12 mouse cellular contexts compared by ENCODE assay signal in genomic region chr12:25144591-25145343, GRCm38 (mm10).
"Had no signal": no experiment of that assay in that cellular context is flagged by ENCODE, and none has a peak within 500 bp of the region (broad histone marks: within the 10 kb centered on the region; RNA-seq: fewer than 3 reads in every experiment).

No protein-coding gene starts in this region.

- DNase-seq: kidney, adult 8-10 months; kidney, postnatal 25 days; liver, embryonic 13.5 days; liver, postnatal 0 days; lung, postnatal 14 days; right cerebral cortex, postnatal 25 days had no signal

- H3K9me3 ChIP-seq: liver, embryonic 13.5 days; lung, embryonic 15.5 days; megakaryocyte, embryonic 14.5 days; midbrain, embryonic 15.5 days had no signal

- H3K27ac ChIP-seq: layer of hippocampus, adult 2 months; liver, embryonic 13.5 days; lung, embryonic 15.5 days; macrophage; midbrain, embryonic 15.5 days had no signal

- H3K36me3 ChIP-seq: liver, embryonic 13.5 days; lung, embryonic 15.5 days; midbrain, embryonic 15.5 days had no signal

- H3K9ac ChIP-seq: liver, embryonic 13.5 days; liver, postnatal 0 days; lung, embryonic 15.5 days; midbrain, embryonic 15.5 days had no signal

- H3K4me2 ChIP-seq: liver, embryonic 13.5 days; lung, embryonic 15.5 days; midbrain, embryonic 11.5 days; midbrain, embryonic 15.5 days had no signal

- H3K27me3 ChIP-seq: liver, embryonic 13.5 days; lung, embryonic 15.5 days; midbrain, embryonic 15.5 days had no signal

- H3K4me1 ChIP-seq: midbrain, embryonic 15.5 days had no signal

- H3K4me3 ChIP-seq: layer of hippocampus, adult 2 months; liver, embryonic 13.5 days; lung, embryonic 15.5 days; megakaryocyte, embryonic 14.5 days; midbrain, embryonic 15.5 days had no signal

- ATAC-seq: liver, postnatal 0 days; midbrain, embryonic 15.5 days had no signal
